Mouse (Mus musculus): ENCODE results near the gene Arhgef11. TPM values are rescaled to one million over a fixed set of nuclear protein-coding genes. Genes with fewer than 3 reads are reported as not detected.

Gene Arhgef11
- total RNA-seq, 2 experiments from 2014 or later, result 2.1 to 5.3 TPM

- no peak; the same call in 1 of the 2 replicates for ATAC-seq (replicated peaks; ENCODE audit: low FRiP score, low TSS enrichment, poor library complexity, severe bottlenecking)
Measured at GRCm38 (mm10) chr3:87783282-87784023, 166.1 kb downstream of the Arhgef11 start.

GRCm38 (mm10) chr3:87785156-87785555 is 167.8 kb downstream of the Arhgef11 start:
- no peak for ATAC-seq (replicated peaks; ENCODE audit: low FRiP score, low TSS enrichment, poor library complexity, severe bottlenecking)

- ATAC-seq (replicated peaks; ENCODE audit: low FRiP score, low TSS enrichment, poor library complexity, severe bottlenecking), result no peak
Measured at GRCm38 (mm10) chr3:87785626-87786214, 168.4 kb downstream of the Arhgef11 start.

Other genes starting within 250 kb of the Arhgef11 start
- 0.35 and 2.3 TPM in 2 replicates for gene Fcrl1, start 241.2 kb upstream of the Arhgef11 start, total RNA-seq (2014; fragmentation: Nextera tagmentation)
- not detected in 2 replicates for gene Fcrl1, start 241.2 kb upstream of the Arhgef11 start, total RNA-seq (2017)
- gene Fcrl5, start 181.8 kb upstream of the Arhgef11 start, total RNA-seq (2014; fragmentation: Nextera tagmentation), result not detected in 2 replicates
- not detected in 2 replicates for gene Fcrl5, start 181.8 kb upstream of the Arhgef11 start, total RNA-seq (2017)
- gene Etv3, start 92.2 kb upstream of the Arhgef11 start, total RNA-seq (2014; fragmentation: Nextera tagmentation), result 8.6 and 11.5 TPM in 2 replicates
- 6.2 and 8.0 TPM in 2 replicates for gene Etv3, start 92.2 kb upstream of the Arhgef11 start, total RNA-seq (2017)
- gene Lrrc71, start 131.1 kb downstream of the Arhgef11 start, total RNA-seq (2014; fragmentation: Nextera tagmentation), result not detected in 2 replicates
- gene Lrrc71, start 131.1 kb downstream of the Arhgef11 start, total RNA-seq (2017), result 0.23 TPM in 1 of 2 replicates, not detected in the other
- not detected in 2 replicates for gene Ntrk1, start 177.6 kb downstream of the Arhgef11 start, total RNA-seq (2014; fragmentation: Nextera tagmentation)
- not detected in 2 replicates for gene Ntrk1, start 177.6 kb downstream of the Arhgef11 start, total RNA-seq (2017)
- gene Insrr, start 179.4 kb downstream of the Arhgef11 start, total RNA-seq (2014; fragmentation: Nextera tagmentation), result not detected in 2 replicates
- gene Insrr, start 179.4 kb downstream of the Arhgef11 start, total RNA-seq (2017), result 0.15 TPM in 1 of 2 replicates, not detected in the other
- 3.3 and 15.3 TPM in 2 replicates for gene Pear1, start 206.7 kb downstream of the Arhgef11 start, total RNA-seq (2014; fragmentation: Nextera tagmentation)
- gene Pear1, start 206.7 kb downstream of the Arhgef11 start, total RNA-seq (2017), result 3.2 and 4.3 TPM in 2 replicates
- gene Sh2d2a, start 229.2 kb downstream of the Arhgef11 start, total RNA-seq (2014; fragmentation: Nextera tagmentation), result 0.74 and 2.2 TPM in 2 replicates
- gene Sh2d2a, start 229.2 kb downstream of the Arhgef11 start, total RNA-seq (2017), result 5.2 TPM in 1 of 2 replicates, not detected in the other